Mouse (Mus musculus): ENCODE measurements at regions not wholly inside any gene's neighbourhood (a gene's known extent, or its start where the extent isn't known, plus 50 kb on each side); places are given as distances from the start of the nearest gene placed in this dataset.

- Histone ChIP-seq H3K27me3 (replicated peaks; ENCODE audit: control insufficient read depth, insufficient read depth, low read length) (no peaks in the 10 kb centered on the region), H3K4me1 (replicated peaks; ENCODE audit: control insufficient read depth, insufficient read depth, low read length) (peaks cover 11% of the 10 kb centered on the region), H3K9ac (replicated peaks; ENCODE audit: low read depth, low read length) (no peak overlapping the region), H3K36me3 (ENCODE audit: control insufficient read depth, insufficient read depth) (no peaks in the 10 kb centered on the region), H3K9me3 (ENCODE audit: control insufficient read depth, low read length) (no peaks in the 10 kb centered on the region), H3K4me2 (ENCODE audit: low read length) (peak overlapping the region; percentile 7; the same call in 1 of the 2 replicates), H3K4me3 (replicated peaks; ENCODE audit: low read length) (no peak overlapping the region), H3K27ac (ENCODE audit: low read length) (no peak overlapping the region; the same call in 1 of the 2 replicates)
- 8% methylated on average over 7 of the region's 7 CpGs for WGBS
- ATAC-seq: peak; percentile 94
These were observed 58.8 kb upstream of the Barx2 start for GRCm38 (mm10) chr9:31971801-31972628.

- Histone ChIP-seq H3K4me1 (replicated peaks; ENCODE audit: control insufficient read depth, insufficient read depth, low read length) (peaks cover 11% of the 10 kb centered on the region), H3K27me3 (replicated peaks; ENCODE audit: control insufficient read depth, insufficient read depth, low read length) (no peaks in the 10 kb centered on the region), H3K9ac (replicated peaks; ENCODE audit: low read depth, low read length) (no peak overlapping the region), H3K4me2 (ENCODE audit: low read length) (no peak overlapping the region), H3K36me3 (ENCODE audit: control insufficient read depth, insufficient read depth) (no peaks in the 10 kb centered on the region), H3K4me3 (replicated peaks; ENCODE audit: low read length) (no peak overlapping the region), H3K27ac (ENCODE audit: low read length) (no peak overlapping the region), H3K9me3 (ENCODE audit: control insufficient read depth, low read length) (no peaks in the 10 kb centered on the region)
- WGBS: 51% methylated on average over 6 of the region's 6 CpGs
- ATAC-seq: 0 out of 2 replicates have a peak, but pooled peaks have one; percentile 16
These were observed 59.3 kb upstream of the Barx2 start for GRCm38 (mm10) chr9:31972629-31972993.

- WGBS: 23% methylated on average over 2 of the region's 2 CpGs
- no peaks in the 10 kb centered on the region for H3K36me3 ChIP-seq (ENCODE audit: control insufficient read depth, insufficient read depth)
- H3K4me2 ChIP-seq (ENCODE audit: low read length): no peak overlapping the region
- peaks cover 11% of the 10 kb centered on the region for H3K4me1 ChIP-seq (replicated peaks; ENCODE audit: control insufficient read depth, insufficient read depth, low read length)
- no peak for ATAC-seq
- no peak overlapping the region for H3K9ac ChIP-seq (replicated peaks; ENCODE audit: low read depth, low read length)
- H3K9me3 ChIP-seq (ENCODE audit: control insufficient read depth, low read length): peaks cover 3% of the 10 kb centered on the region; the same call in 1 of the 2 replicates
- no peak overlapping the region for H3K27ac ChIP-seq (ENCODE audit: low read length)
- H3K27me3 ChIP-seq (replicated peaks; ENCODE audit: control insufficient read depth, insufficient read depth, low read length): no peaks in the 10 kb centered on the region
- no peak overlapping the region for H3K4me3 ChIP-seq (replicated peaks; ENCODE audit: low read length)
These were observed 62.9 kb upstream of the Barx2 start for GRCm38 (mm10) chr9:31976191-31976590.

- Histone ChIP-seq H3K36me3 (ENCODE audit: control insufficient read depth, insufficient read depth) (no peaks in the 10 kb centered on the region), H3K27me3 (replicated peaks; ENCODE audit: control insufficient read depth, insufficient read depth, low read length) (no peaks in the 10 kb centered on the region), H3K9me3 (ENCODE audit: control insufficient read depth, low read length) (peaks cover 3% of the 10 kb centered on the region; the same call in 1 of the 2 replicates), H3K9ac (replicated peaks; ENCODE audit: low read depth, low read length) (no peak overlapping the region), H3K27ac (ENCODE audit: low read length) (no peak overlapping the region), H3K4me2 (ENCODE audit: low read length) (no peak overlapping the region), H3K4me1 (replicated peaks; ENCODE audit: control insufficient read depth, insufficient read depth, low read length) (no peaks in the 10 kb centered on the region), H3K4me3 (replicated peaks; ENCODE audit: low read length) (no peak overlapping the region)
- 98% methylated on average over 2 of the region's 2 CpGs for WGBS
- ATAC-seq: no peak
These were observed 64.8 kb upstream of the Barx2 start for GRCm38 (mm10) chr9:31978071-31978470.

DNA sequence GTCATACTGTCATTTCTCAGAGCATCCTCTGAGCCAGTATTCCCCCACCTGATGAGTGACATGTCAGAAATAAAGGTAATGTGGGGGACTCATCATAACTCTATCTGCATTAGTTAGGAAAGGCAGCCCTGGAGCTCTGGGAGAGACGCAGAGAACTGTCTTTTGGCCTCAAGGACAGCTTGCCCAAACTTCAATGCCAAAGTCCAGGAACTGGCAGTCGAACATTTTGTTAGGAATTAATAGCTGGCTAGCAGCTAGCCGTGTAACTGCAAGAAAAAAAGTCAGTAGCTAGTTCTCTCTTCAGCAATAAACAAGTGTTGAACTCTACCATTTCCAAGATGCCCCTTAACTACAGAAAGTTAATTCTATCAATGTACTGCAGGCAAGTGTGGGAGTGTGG lies 65.9 kb upstream of the Barx2 start:
- Histone ChIP-seq H3K9ac (replicated peaks; ENCODE audit: low read depth, low read length) (no peak overlapping the region), H3K27me3 (replicated peaks; ENCODE audit: control insufficient read depth, insufficient read depth, low read length) (no peaks in the 10 kb centered on the region), H3K4me1 (replicated peaks; ENCODE audit: control insufficient read depth, insufficient read depth, low read length) (no peaks in the 10 kb centered on the region), H3K36me3 (ENCODE audit: control insufficient read depth, insufficient read depth) (no peaks in the 10 kb centered on the region), H3K9me3 (ENCODE audit: control insufficient read depth, low read length) (peaks cover 3% of the 10 kb centered on the region; the same call in 1 of the 2 replicates), H3K4me3 (replicated peaks; ENCODE audit: low read length) (no peak overlapping the region), H3K27ac (ENCODE audit: low read length) (no peak overlapping the region), H3K4me2 (ENCODE audit: low read length) (no peak overlapping the region)
- WGBS: 82% methylated on average over 3 of the region's 3 CpGs
- no peak for ATAC-seq

- 94% methylated on average over 5 of the region's 5 CpGs for WGBS
- no peak overlapping the region for H3K4me2 ChIP-seq (ENCODE audit: low read length)
- no peaks in the 10 kb centered on the region for H3K36me3 ChIP-seq (ENCODE audit: control insufficient read depth, insufficient read depth)
- H3K9ac ChIP-seq (replicated peaks; ENCODE audit: low read depth, low read length): no peak overlapping the region
- no peak overlapping the region for H3K27ac ChIP-seq (ENCODE audit: low read length)
- no peaks in the 10 kb centered on the region for H3K4me1 ChIP-seq (replicated peaks; ENCODE audit: control insufficient read depth, insufficient read depth, low read length)
- peaks cover 3% of the 10 kb centered on the region; the same call in 1 of the 2 replicates for H3K9me3 ChIP-seq (ENCODE audit: control insufficient read depth, low read length)
- H3K4me3 ChIP-seq (replicated peaks; ENCODE audit: low read length): no peak overlapping the region
- no peaks in the 10 kb centered on the region for H3K27me3 ChIP-seq (replicated peaks; ENCODE audit: control insufficient read depth, insufficient read depth, low read length)
- ATAC-seq: no peak
These were observed 67.2 kb upstream of the Barx2 start for GRCm38 (mm10) chr9:31980459-31980858.

GRCm38 (mm10) chr9:31983759-31984586 lies 70.7 kb upstream of the Barx2 start:
- Histone ChIP-seq H3K9me3 (ENCODE audit: control insufficient read depth, low read length) (no peaks in the 10 kb centered on the region), H3K36me3 (ENCODE audit: control insufficient read depth, insufficient read depth) (no peaks in the 10 kb centered on the region), H3K27ac (ENCODE audit: low read length) (no peak overlapping the region), H3K4me3 (replicated peaks; ENCODE audit: low read length) (no peak overlapping the region), H3K27me3 (replicated peaks; ENCODE audit: control insufficient read depth, insufficient read depth, low read length) (no peaks in the 10 kb centered on the region), H3K4me2 (ENCODE audit: low read length) (no peak overlapping the region), H3K4me1 (replicated peaks; ENCODE audit: control insufficient read depth, insufficient read depth, low read length) (no peaks in the 10 kb centered on the region; the same call in 1 of the 2 replicates), H3K9ac (replicated peaks; ENCODE audit: low read depth, low read length) (no peak overlapping the region)
- WGBS: 67% methylated on average over 12 of the region's 12 CpGs
- no peak for ATAC-seq

DNA sequence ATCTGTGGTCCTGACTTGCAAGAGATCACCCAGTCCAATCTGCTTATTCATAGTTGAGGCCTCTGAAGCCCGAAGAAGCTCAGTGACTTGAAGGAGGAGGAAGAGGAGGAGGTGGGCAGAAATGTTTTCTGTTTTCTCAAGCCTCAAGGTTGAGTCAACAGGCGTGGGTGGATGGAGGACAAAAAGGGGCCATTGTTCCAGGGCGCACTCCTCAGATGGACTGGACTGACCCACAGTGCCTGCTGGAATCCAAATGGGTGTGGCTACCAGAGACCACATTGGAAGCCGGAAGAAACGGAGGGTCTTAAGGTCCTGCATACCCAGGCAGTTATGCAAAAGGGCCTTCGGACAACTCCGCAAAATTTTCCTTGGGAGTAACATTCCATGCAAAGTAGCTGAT lies 75.6 kb upstream of the Barx2 start:
- H3K4me3 ChIP-seq (replicated peaks; ENCODE audit: low read length): no peak overlapping the region
- no peak overlapping the region for H3K9ac ChIP-seq (replicated peaks; ENCODE audit: low read depth, low read length)
- H3K4me2 ChIP-seq (ENCODE audit: low read length): no peak overlapping the region
- no peaks in the 10 kb centered on the region for H3K36me3 ChIP-seq (ENCODE audit: control insufficient read depth, insufficient read depth)
- H3K4me1 ChIP-seq (replicated peaks; ENCODE audit: control insufficient read depth, insufficient read depth, low read length): peaks cover 8% of the 10 kb centered on the region
- no peaks in the 10 kb centered on the region for H3K27me3 ChIP-seq (replicated peaks; ENCODE audit: control insufficient read depth, insufficient read depth, low read length)
- H3K9me3 ChIP-seq (ENCODE audit: control insufficient read depth, low read length): no peaks in the 10 kb centered on the region
- no peak overlapping the region for H3K27ac ChIP-seq (ENCODE audit: low read length)
- WGBS: 85% methylated on average over 7 of the region's 7 CpGs
- no peak for ATAC-seq
